Mouse (Mus musculus) myocyte (in vitro differentiated cells): ENCODE data around the gene Msi2.

Experiments used
- CEBPB ChIP-seq: IDR thresholded peaks from 2 replicates; pipeline ENCODE4 v1.6.1; 2011; ENCODE audit warnings: mild to moderate bottlenecking, moderate library complexity; ENCODE audit not compliant: poor library complexity, insufficient read depth, severe bottlenecking
- E2F4 ChIP-seq: IDR thresholded peaks from one replicate; pipeline ENCODE4 v1.6.1; 2011; ENCODE audit warnings: mild to moderate bottlenecking, control low read depth, moderate library complexity; ENCODE audit not compliant: insufficient read depth
- MAX ChIP-seq: IDR thresholded peaks from one replicate; pipeline ENCODE4 v1.6.1; 2011; ENCODE audit warnings: low read depth, mild to moderate bottlenecking, control low read depth
- MYOD1 ChIP-seq, 3 experiments: IDR thresholded peaks; one replicate each; pipeline ENCODE4 v1.6.1; 2011; ENCODE audit warnings: control low read depth in 2 of 3, low read depth in 2 of 3, mild to moderate bottlenecking in 2 of 3, moderate library complexity in 1 of 3; ENCODE audit not compliant: insufficient read length in 2 of 3, control insufficient read depth in 1 of 3
- MYOG ChIP-seq, 3 experiments: IDR thresholded peaks; one replicate each; pipeline ENCODE4 v1.6.1; 2011; ENCODE audit warnings: control low read depth in 2 of 3, low read depth in 2 of 3, mild to moderate bottlenecking in 2 of 3; ENCODE audit not compliant: insufficient read length in 2 of 3, control insufficient read depth in 1 of 3, insufficient read depth in 1 of 3
- POLR2A ChIP-seq: IDR thresholded peaks from one replicate; pipeline ENCODE4 v1.6.1; 2011; ENCODE audit warnings: low read depth, mild to moderate bottlenecking, control low read depth, moderate library complexity; ENCODE audit not compliant: insufficient read length
- POLR2AphosphoS2 ChIP-seq: IDR thresholded peaks from one replicate; pipeline ENCODE4 v1.6.1; 2011; ENCODE audit warnings: low read depth, control low read depth; ENCODE audit not compliant: insufficient read length
- SRF ChIP-seq: IDR thresholded peaks from one replicate; pipeline ENCODE4 v1.6.1; 2011; ENCODE audit warnings: low read depth; ENCODE audit not compliant: control insufficient read depth, insufficient read length
- TCF12 ChIP-seq: IDR thresholded peaks from one replicate; pipeline ENCODE4 v1.6.1; 2011; ENCODE audit warnings: mild to moderate bottlenecking, control low read depth; ENCODE audit not compliant: poor library complexity, insufficient read depth, severe bottlenecking
- TCF3 ChIP-seq: IDR thresholded peaks from one replicate; pipeline ENCODE4 v1.6.1; 2011; ENCODE audit warnings: low read depth, control low read depth; ENCODE audit not compliant: insufficient read length
- USF1 ChIP-seq: IDR thresholded peaks from one replicate; pipeline ENCODE4 v1.6.1; 2011; ENCODE audit warnings: low read depth, mild to moderate bottlenecking, control low read depth, moderate library complexity

DNA sequence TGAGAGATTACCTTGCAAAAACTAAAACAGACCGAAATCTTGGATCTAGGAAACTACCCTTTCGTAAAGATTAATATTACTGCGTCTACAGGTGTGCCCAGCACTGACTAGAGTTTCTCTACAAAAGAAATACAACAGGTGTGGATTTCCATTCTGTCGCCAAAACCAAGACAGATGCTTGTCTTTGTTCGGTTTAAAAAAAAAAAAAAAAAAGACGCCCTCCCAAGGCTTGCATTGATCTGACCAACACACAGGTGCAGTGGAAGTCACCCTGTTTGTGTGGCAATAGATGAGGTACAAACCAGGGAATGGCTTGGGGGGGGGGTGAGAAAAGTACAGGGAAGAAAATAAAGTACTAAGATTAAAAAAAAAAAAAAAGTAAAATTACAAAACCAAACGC, 4.2 kb downstream of the Msi2 start:
- TF ChIP-seq USF1 (no peak), E2F4 (no peak), TCF12 (no peak), POLR2A (no peak), MAX (no peak), SRF (no peak), CEBPB (no peak), MYOG (IDR thresholded peaks at IDR 0.05; ENCODE audit: control insufficient read depth in 1 of 3, insufficient read depth in 1 of 3, insufficient read length in 2 of 3, low read depth in 2 of 3) (no peak), TCF3 (no peak), MYOD1 (IDR thresholded peaks at IDR 0.05; ENCODE audit: control insufficient read depth in 1 of 3, insufficient read length in 2 of 3, low read depth in 2 of 3) (no peak), POLR2AphosphoS2 (no peak)
